Mouse (Mus musculus): ENCODE results near the gene Ndufb4.

The Ndufb4 gene

GRCm38 (mm10) chr16:37635095-37635494, 19.2 kb downstream of the Ndufb4 start:
- no peak for DNase-seq (ENCODE audit: low spot score in 2 of 2)

- DNase-seq (ENCODE audit: low spot score in 2 of 2) = no peak
These were observed 19.7 kb downstream of the Ndufb4 start for GRCm38 (mm10) chr16:37634578-37634977.

- no peak for DNase-seq (ENCODE audit: low spot score in 2 of 2)
These were observed 25.2 kb downstream of the Ndufb4 start for GRCm38 (mm10) chr16:37629011-37629410.

GRCm38 (mm10) chr16:37628336-37628735, 25.9 kb downstream of the Ndufb4 start:
- DNase-seq (ENCODE audit: low spot score in 2 of 2) = no peak

GRCm38 (mm10) chr16:37626388-37626949, 27.8 kb downstream of the Ndufb4 start:
- no peak for DNase-seq (ENCODE audit: low spot score in 2 of 2)

- DNase-seq (ENCODE audit: low spot score in 2 of 2) = no peak
These were observed 31.3 kb downstream of the Ndufb4 start for GRCm38 (mm10) chr16:37622919-37623318.

- DNase-seq (ENCODE audit: low spot score in 2 of 2) = no peak
These were observed 31.9 kb downstream of the Ndufb4 start for GRCm38 (mm10) chr16:37622403-37622802.

GRCm38 (mm10) chr16:37617695-37618094, 36.6 kb downstream of the Ndufb4 start:
- DNase-seq (ENCODE audit: low spot score in 2 of 2) = no peak

- DNase-seq (ENCODE audit: low spot score in 2 of 2) = no peak
These were observed 38.1 kb downstream of the Ndufb4 start for GRCm38 (mm10) chr16:37616104-37616503.

GRCm38 (mm10) chr16:37615429-37615828, 38.8 kb downstream of the Ndufb4 start:
- no peak for DNase-seq (ENCODE audit: low spot score in 2 of 2)

- DNase-seq (ENCODE audit: low spot score in 2 of 2) = no peak
These were observed 39.7 kb downstream of the Ndufb4 start for GRCm38 (mm10) chr16:37614540-37614939.

GRCm38 (mm10) chr16:37612013-37612412, 42.2 kb downstream of the Ndufb4 start:
- DNase-seq (ENCODE audit: low spot score in 2 of 2) = no peak

- no peak for DNase-seq (ENCODE audit: low spot score in 2 of 2)
These were observed 43.2 kb downstream of the Ndufb4 start for GRCm38 (mm10) chr16:37611072-37611471.

GRCm38 (mm10) chr16:37610333-37610732, 43.9 kb downstream of the Ndufb4 start:
- DNase-seq (ENCODE audit: low spot score in 2 of 2) = no peak

- no peak for DNase-seq (ENCODE audit: low spot score in 2 of 2)
These were observed 50.0 kb downstream of the Ndufb4 start for GRCm38 (mm10) chr16:37604243-37604642.

- DNase-seq (ENCODE audit: low spot score in 2 of 2) = no peak
These were observed 50.8 kb downstream of the Ndufb4 start for GRCm38 (mm10) chr16:37603431-37603830.

GRCm38 (mm10) chr16:37599326-37599725, 54.9 kb downstream of the Ndufb4 start:
- DNase-seq (ENCODE audit: low spot score in 2 of 2) = no peak

GRCm38 (mm10) chr16:37598463-37598862, 55.8 kb downstream of the Ndufb4 start:
- no peak for DNase-seq (ENCODE audit: low spot score in 2 of 2)

GRCm38 (mm10) chr16:37597412-37597811, 56.8 kb downstream of the Ndufb4 start:
- no peak for DNase-seq (ENCODE audit: low spot score in 2 of 2)

Measured in thymus, postnatal 10 days (tissue).